Mouse (Mus musculus) embryonic fibroblast, embryonic 13.5 days (primary cell): ENCODE measurements around the gene Arhgap9. TPM values are rescaled to one million over a fixed set of nuclear protein-coding genes. Genes with fewer than 3 reads are reported as not detected.

Experiments used
- H3K27ac ChIP-seq: 2 replicates; pipeline ENCODE4 v1.5.1; 2012; ENCODE audit warnings: low read length, control low read depth, inconsistent platforms; ENCODE audit not compliant: insufficient read depth
- H3K4me1 ChIP-seq: 2 replicates; pipeline ENCODE4 v1.6.1; 2011; ENCODE audit warnings: low read length; ENCODE audit not compliant: control insufficient read depth, insufficient read depth
- H3K4me3 ChIP-seq: 2 replicates; pipeline ENCODE4 v1.5.1; 2011; ENCODE audit warnings: mild to moderate bottlenecking, control low read depth, low read length; ENCODE audit not compliant: insufficient read depth
- CTCF ChIP-seq: IDR thresholded peaks from 2 replicates; pipeline ENCODE4 v1.5.1; 2011; ENCODE audit warnings: mild to moderate bottlenecking, control low read depth, low read length, moderate library complexity, borderline replicate concordance; ENCODE audit not compliant: insufficient read depth
- POLR2A ChIP-seq: IDR thresholded peaks from 2 replicates; pipeline ENCODE4 v1.6.1; 2011; ENCODE audit warnings: low read depth, mild to moderate bottlenecking, control low read depth, low read length, moderate library complexity
- polyA plus RNA-seq: library from polyadenylated mRNA; stranded (reverse); fragments of >200 nt; gene quantifications from 2 replicates; pipeline ENCODE4 v1.2.4, GENCODE M21; 2011; ENCODE audit warnings: low read depth; ENCODE audit not compliant: missing spikeins, insufficient read length

Arhgap9 gene
- polyA plus RNA-seq, 1 experiment: 0.18 TPM

- H3K4me1 ChIP-seq: no peaks in the 10 kb centered on the region
- no peak overlapping the region for H3K27ac ChIP-seq
- no peak overlapping the region for H3K4me3 ChIP-seq
- TF ChIP-seq CTCF (no peak), POLR2A (no peak)
Measured at GRCm38 (mm10) chr10:127343029-127343428, 21.3 kb downstream of the Arhgap9 start.

- no peak overlapping the region for H3K27ac ChIP-seq
Measured at GRCm38 (mm10) chr10:127346173-127346572, 24.4 kb downstream of the Arhgap9 start.

GRCm38 (mm10) chr10:127348957-127349356 is 27.2 kb downstream of the Arhgap9 start:
- Histone ChIP-seq H3K27ac (no peak overlapping the region), H3K4me3 (no peak overlapping the region), H3K4me1 (no peaks in the 10 kb centered on the region)
- TF ChIP-seq CTCF (no peak), POLR2A (no peak)

More at GRCm38 (mm10) chr10:127346173-127346572, 24.4 kb downstream of the Arhgap9 start:
- Histone ChIP-seq H3K4me1 (no peaks in the 10 kb centered on the region), H3K4me3 (no peak overlapping the region)
- no peak for TF ChIP-seq CTCF
- TF ChIP-seq POLR2A: no peak

- no peak for TF ChIP-seq POLR2A
- Histone ChIP-seq H3K4me3 (no peak overlapping the region), H3K27ac (no peak overlapping the region), H3K4me1 (no peaks in the 10 kb centered on the region)
Measured at GRCm38 (mm10) chr10:127349810-127350209, 28.0 kb downstream of the Arhgap9 start.

- Histone ChIP-seq H3K4me3 (no peak overlapping the region), H3K4me1 (no peaks in the 10 kb centered on the region), H3K27ac (no peak overlapping the region)
- TF ChIP-seq CTCF: peak; percentile 97
- TF ChIP-seq POLR2A: no peak
Measured at GRCm38 (mm10) chr10:127350594-127351284, 29.0 kb downstream of the Arhgap9 start.

GRCm38 (mm10) chr10:127351285-127351595 is 29.5 kb downstream of the Arhgap9 start:
- Histone ChIP-seq H3K27ac (no peak overlapping the region), H3K4me1 (no peaks in the 10 kb centered on the region), H3K4me3 (no peak overlapping the region)
- no peak for TF ChIP-seq CTCF
- no peak for TF ChIP-seq POLR2A

- TF ChIP-seq POLR2A (no peak), CTCF (no peak)
- Histone ChIP-seq H3K4me1 (no peaks in the 10 kb centered on the region), H3K27ac (no peak overlapping the region), H3K4me3 (no peak overlapping the region)
Measured at GRCm38 (mm10) chr10:127351719-127352118, 30.0 kb downstream of the Arhgap9 start.

GRCm38 (mm10) chr10:127352187-127352586 is 30.4 kb downstream of the Arhgap9 start:
- TF ChIP-seq POLR2A (no peak), CTCF (no peak)
- Histone ChIP-seq H3K27ac (no peak overlapping the region), H3K4me1 (no peaks in the 10 kb centered on the region), H3K4me3 (no peak overlapping the region)

GRCm38 (mm10) chr10:127352766-127353165 is 31.0 kb downstream of the Arhgap9 start:
- Histone ChIP-seq H3K27ac (no peak overlapping the region), H3K4me1 (no peaks in the 10 kb centered on the region), H3K4me3 (no peak overlapping the region)
- TF ChIP-seq POLR2A: no peak

GRCm38 (mm10) chr10:127353909-127354895 is 32.4 kb downstream of the Arhgap9 start, which contains the start of gene Inhbe:
Inhbe (minus strand) TSS chr10:127354411.
- Histone ChIP-seq H3K4me1 (no peaks in the 10 kb centered on the region), H3K27ac (no peak within 1 kb of the TSS), H3K4me3 (no peak within 1 kb of the TSS)
- no peak for TF ChIP-seq POLR2A
- TF ChIP-seq CTCF: peak; percentile 29; the same call in 1 of the 2 replicates
